Mouse (Mus musculus): ENCODE data around the gene C2cd4b.

DNA sequence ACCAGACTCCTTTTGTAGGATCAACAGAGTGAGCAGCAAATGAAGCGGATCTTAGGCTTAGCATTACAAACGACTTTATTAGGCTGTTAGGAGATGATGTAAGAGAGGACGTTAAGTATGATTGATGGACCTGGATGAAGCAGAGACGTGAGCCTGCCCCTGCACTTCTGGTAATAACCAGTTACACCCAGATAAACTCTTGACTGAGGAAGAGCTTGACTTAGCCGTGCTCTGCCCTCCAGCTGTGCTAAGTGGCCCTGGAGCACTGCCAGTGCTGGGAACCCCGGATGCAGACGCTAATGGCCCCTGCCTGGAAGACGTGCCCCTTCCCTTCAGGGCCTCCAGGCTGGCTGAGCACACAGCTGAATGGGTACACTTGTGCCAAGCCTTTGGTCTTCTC lies 19.3 kb downstream of the C2cd4b start:
- no peak for TF ChIP-seq POLR2A (IDR thresholded peaks at IDR 0.05; ENCODE audit: control insufficient read depth, extremely low read depth, insufficient read depth, low read length, poor library complexity)
- no peak for TF ChIP-seq CTCF (IDR thresholded peaks at IDR 0.05; ENCODE audit: borderline replicate concordance, control insufficient read depth, extremely low read depth, insufficient read depth, low read length, poor library complexity)
